Mouse (Mus musculus): Measurements from ENCODE around the gene Krtap10-10.

Gene Krtap10-10

GRCm38 (mm10) chr10:77867546-77867945 is 31.8 kb downstream of the Krtap10-10 start:
- no peak for DNase-seq (ENCODE audit: low spot score in 2 of 2)

- no peak for DNase-seq (ENCODE audit: low spot score in 2 of 2)
Measured at GRCm38 (mm10) chr10:77869651-77870050, 33.9 kb downstream of the Krtap10-10 start.

- no peak for DNase-seq (ENCODE audit: low spot score in 2 of 2)
Measured at GRCm38 (mm10) chr10:77878985-77879384, 43.2 kb downstream of the Krtap10-10 start.

GRCm38 (mm10) chr10:77880305-77880704 is 44.6 kb downstream of the Krtap10-10 start:
- DNase-seq (ENCODE audit: low spot score in 2 of 2) = no peak

GRCm38 (mm10) chr10:77882553-77882952 is 46.8 kb downstream of the Krtap10-10 start:
- DNase-seq (ENCODE audit: low spot score in 2 of 2) = no peak

GRCm38 (mm10) chr10:77886007-77886747 is 50.4 kb downstream of the Krtap10-10 start:
- DNase-seq (ENCODE audit: low spot score in 2 of 2) = no peak
